Mouse (Mus musculus) WW6 (cell line): ENCODE data around the gene Cldn2.
A peak's percentile ranks its signal among the peaks of the same experiment; 100 is the strongest.
"Not testable (repeated sequence)": the region's sequence is repeated elsewhere in the genome, so short reads cannot be mapped to it uniquely, and the experiment has no call there.

ENCODE experiments used
- DNase-seq: peaks from one replicate; pipeline ENCODE4 v3.0.0-alpha.2; 2013; ENCODE audit warnings: low read depth, low spot score

Cldn2 gene

DNA sequence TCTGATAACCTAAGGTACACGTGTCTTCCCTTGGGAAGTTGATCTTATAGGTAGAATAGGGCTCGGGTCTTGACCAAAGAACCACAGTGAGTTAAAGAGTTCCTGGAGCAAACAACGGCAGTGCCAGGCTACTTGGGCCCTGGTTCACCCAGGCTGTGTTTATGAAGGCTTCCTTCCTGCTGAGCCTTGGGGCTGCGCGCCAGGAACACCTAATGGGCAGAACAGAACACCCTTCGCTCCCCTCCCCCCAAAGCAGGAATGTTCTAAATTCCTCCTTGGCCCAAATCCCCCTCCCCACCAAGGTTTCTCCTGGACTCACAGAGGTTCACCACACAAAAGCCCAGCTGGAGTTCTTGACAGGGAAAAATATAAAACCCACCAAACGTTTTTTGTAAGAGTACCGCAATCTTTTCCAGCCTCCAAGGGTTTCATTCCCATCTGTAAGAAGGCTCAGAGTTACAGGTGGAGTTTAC lies at the start of gene Cldn2:
TSS of gene Cldn2 (plus strand) at position 423 of the 473 bp plus-strand sequence.
- no peak for DNase-seq

DNA sequence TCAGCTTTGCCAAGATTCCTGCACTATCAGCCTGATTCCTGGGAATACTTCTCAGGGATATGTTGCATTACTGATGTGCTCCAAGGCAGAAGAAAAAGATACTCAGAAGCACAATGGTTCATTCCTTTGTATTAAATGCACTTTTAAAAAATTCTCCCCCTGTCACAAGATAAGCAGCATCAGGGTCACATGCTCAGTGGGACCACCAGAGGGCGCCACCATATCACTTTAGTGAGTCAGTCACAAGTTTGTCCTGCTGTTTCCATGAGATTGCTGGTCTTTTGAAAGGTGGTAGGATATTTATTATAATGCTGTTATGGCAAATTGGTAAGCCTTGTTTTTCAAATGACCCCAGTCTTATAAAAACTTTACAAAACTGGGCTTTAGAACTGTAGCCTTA lies 48.8 kb upstream of the Cldn2 start:
- no peak for DNase-seq

DNA sequence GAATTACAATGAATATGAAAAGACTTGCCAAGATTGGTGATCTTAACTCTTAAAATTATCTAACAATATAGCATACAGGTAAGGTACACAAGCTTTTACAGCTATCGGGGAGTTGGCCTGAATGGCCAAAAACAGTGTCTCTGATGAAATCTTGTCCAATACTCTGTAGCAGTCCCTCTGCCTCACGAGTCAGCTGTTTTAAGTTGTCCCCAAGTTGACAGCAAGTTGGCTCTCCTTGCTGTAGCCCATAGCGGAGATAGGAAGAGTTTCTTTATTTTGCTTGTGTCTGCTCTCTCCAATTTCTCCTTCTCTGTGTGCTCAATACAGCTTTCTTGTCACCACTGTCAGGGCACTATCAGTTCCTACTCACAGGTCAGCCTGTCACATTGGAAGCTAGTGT lies 42.0 kb upstream of the Cldn2 start:
- not testable (repeated sequence) for DNase-seq

DNA sequence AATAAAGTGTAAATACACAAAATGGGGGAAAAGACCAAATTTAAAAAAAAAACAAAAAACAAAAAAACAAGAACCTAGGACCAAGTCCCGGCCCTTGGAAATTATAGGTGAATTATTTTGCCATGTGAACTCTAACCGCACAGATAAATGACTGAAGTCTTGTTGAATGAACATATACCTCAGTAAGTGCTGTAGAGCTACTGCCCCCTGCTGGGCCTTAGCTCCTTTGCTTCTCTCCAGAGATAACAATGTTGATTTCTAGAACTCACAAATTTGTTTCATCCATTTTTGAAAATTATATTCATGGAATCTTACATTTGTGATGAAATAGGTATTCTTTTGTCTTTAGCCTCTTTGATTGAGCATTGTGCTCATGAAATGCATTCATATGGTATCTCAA lies 38.1 kb upstream of the Cldn2 start:
- DNase-seq: no peak

DNA sequence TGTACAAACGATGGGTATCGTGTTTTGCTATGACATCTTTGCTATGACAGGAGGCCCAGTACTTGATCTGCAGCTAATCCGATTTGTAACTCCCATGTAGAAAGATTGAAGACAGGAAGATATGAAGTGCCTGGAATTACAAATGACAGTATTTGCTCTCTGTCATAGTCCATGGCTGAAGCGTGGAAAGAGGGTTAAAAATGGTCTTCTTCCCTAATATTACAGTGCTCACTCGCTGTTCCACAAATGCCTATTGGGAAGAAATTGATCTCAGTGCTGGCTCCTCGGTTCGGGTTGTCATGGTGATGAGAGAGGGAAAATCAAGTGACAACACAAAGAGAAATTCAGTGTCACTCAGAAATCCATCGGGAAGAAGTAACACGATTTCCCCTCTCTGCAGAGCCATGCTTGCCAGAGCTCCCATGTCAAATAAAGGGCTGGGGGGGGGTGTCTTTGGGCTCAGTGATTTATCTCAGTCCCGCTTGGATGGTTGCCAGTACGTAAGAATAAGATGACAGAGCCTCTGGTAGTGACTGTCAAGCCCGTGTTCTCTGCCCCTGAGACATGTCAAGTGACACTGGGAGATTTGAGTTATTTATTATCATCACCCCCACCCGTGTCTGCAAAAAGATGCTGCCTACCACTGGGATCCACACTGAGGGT lies 30.5 kb upstream of the Cldn2 start:
- DNase-seq: no peak

DNA sequence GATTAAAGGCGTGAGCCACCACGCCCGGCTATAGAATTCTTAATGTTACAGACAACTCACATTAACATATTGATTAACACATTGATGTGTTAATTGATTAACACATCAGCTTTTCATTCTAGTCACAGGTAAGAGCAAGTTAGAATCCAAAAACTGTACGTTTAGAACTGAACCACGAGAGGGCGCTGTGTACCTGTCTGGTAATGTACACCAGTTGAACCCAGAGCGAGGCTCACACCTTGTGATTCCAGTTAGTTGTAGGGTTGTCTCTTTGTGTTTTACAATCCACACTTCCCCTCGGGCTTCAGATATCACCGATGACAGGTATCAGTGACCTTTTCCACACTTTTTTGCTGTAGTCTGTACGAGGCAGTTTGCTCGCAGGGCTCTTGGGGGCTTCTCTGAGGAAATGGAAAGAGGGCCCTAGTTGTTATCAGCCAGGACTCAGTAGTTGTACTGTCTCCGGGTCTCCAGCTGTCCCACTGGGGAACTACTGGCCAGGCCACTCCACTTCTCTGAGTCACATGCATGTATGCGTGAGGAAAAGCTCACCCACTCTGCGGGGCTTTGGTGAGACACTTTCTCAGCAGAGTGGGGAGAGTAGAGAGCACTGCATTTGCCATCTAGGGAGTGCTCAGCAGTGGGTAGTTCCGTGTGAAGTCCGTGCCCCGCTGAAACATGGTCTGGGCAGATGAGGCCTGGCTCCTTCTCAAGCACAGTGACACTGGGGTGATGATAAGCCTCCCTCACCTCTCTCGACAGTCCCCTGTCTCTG lies 26.1 kb upstream of the Cldn2 start:
- peak; percentile 34 for DNase-seq

DNA sequence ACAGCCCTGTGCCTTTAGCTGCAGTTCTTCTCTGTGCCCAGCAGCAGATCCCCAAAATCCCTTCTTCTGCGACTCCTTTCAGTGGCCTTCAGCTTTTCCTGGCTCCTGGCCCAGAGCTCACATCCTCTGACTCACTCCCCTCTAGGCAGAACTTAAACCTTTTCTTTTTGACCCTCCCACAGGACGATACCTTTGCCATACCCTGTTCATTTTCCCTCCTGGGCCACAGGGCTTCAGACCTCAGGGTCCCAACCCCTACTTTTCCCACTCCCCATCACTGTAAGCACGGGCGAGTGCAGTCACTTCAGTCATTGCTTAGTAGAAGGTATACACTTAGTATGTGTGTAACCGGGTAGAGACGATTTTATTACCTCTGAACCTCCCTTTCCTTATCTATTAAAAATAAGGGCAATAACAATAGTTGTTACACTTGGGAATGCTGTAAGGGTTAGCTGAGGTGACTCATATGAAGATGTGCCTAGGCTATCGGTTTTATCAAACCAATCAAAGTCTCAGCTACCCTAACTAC lies 25.5 kb upstream of the Cldn2 start:
- DNase-seq: no peak

DNA sequence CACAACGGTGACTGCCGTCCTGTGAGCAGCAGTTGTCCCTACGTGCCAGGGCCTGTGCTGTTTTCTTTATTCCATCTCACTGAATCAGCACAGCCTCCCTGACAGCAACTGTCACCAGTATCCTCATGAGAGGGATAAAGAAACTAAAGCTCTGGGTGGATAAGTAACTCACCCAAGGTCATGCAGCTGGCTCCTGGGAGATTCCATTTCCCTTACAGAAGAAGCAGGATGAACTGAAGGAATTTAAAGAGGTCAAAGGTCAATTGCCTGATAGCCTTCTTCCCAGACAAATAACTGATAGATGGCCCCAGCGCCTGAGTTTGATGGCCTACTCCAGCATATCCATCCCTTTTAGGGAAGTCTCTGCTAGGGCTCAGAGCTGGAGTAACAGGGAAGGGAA lies 23.3 kb upstream of the Cldn2 start:
- no peak for DNase-seq

DNA sequence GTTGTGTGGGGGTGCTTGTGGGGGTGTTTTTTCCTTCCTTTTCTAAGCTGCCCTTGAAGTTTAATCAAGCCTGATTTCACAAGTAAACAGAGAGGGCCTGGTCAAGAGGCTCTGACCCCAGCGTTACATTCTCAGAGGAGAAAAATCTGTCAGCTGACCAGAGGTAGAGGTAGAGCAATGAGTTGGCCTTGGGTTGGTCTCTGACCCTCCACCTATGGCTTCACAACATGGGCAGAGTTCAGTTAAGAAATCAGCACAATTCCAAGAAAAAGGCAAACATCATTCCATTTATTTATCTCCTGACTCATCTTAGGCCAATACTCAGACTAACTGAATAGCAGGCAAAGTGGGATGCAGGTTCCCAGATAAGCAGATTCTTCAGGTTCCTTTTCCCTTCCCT lies 21.7 kb upstream of the Cldn2 start:
- DNase-seq: no peak

DNA sequence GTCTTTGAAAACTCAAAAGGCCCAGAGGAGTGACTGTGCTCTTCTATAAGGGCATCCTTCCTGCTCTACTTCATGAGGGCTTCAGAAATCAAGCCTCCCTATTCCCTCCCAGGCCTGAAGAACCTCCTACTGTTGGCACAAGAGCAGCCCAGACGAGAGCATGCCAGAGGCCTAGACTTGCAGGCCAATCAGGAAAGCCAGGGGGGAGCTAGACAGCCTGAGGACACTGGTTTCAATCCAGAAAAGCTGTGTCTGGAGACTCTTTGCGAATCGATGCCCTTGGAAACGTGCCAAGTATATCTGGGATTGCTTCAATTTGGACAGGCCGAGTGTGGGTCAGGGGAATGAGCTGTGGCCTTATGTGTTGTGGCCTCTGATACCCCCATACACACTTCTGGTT lies 21.2 kb upstream of the Cldn2 start:
- no peak for DNase-seq

DNA sequence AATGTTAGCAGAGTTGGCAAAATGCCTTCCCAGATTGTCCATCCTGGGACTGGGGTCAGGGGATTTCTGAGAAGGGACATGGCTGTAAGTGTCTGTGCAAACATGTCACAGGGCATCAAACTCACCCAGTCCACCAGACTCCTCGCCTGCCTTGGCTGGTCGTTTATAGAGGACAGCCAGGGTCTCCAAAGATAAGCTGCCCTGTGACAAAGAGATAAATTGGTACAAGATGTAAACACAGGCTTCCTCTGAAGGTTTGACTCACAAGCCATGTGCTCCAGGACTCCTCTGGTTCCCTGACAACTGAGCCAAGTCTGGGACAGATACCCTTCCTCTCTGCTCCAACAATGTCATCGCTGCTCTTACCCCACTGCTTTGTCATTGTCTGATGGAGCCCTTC lies 19.6 kb upstream of the Cldn2 start:
- DNase-seq: no peak

DNA sequence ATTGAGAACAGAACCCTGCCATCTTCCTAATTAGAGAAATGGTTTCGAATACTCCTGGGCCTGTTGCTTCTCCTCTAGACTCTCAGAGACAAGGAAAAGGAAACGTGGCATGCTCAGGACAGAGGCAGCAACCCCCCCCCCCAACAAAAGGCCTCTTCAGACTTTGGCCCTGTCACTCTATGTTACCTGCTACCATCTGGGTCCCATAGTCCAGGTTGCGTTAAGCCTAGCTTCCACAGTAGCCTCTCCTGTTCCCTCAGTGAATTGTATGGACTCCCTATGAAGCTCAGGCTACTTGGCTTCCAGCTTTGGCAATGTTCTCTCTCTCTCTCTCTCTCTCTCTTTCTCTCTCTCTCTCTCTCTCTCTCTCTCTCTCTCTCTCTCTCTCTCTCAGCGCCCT lies 19.1 kb upstream of the Cldn2 start:
- no peak for DNase-seq

DNA sequence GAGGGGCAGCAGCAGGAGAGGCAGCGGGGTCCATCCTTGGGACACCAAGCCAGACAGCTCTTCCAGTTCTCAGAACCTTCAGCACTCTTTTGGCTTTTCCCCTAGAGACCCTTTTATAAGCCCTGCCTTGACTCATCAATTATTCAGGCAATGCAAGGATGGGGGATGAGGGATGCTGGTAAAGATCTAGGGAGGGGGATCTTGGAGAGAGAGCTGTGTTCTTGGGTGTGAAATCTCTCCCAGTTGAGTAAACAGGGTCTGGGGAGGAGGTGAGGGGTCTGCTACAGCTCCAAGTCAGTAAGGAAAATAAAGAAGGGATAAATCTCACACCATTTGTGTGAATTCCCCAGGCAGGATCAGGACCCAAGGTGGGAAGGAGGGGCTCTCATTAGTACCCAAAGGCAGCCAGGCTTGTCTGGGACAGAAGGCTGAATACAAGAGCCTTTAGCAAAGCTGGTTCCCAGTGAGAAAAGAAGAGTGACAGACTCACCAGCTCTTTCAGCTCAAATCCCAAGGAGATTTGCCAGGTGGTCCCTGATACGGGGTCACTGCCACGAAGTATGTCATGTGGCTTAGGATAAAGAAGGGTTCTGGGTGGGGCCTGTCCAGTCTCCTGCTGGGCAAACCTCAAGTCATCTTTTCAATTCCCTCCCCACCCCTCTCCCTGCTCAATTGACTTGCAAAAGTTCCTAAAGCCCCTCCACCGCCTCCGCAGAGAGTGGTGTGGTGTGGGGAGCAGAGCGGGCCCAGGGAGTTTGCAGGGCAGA lies 18.2 kb upstream of the Cldn2 start, which contains the start of gene Ripply1:
TSS of gene Ripply1 (minus strand) at position 76 of the 767 bp plus-strand sequence.
- peak; percentile 22 for DNase-seq

DNA sequence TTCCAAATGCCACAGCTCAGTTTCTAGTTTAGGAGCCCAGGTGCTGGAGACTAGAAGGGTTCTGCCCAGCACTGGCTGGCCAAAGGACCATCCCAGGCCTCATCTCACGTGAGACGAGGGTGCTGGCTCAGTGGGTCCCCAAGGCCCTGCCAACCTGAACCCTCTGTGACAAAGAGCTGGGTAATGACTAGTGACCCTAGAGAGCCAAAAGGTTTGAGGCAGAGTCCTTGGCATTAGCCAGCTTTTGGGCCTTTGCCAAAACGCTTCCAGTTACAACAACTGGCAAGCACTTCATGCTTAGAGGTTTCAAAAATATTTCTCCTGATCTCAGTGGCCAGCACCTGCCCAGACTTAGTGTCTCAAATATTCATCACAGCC lies 17.6 kb upstream of the Cldn2 start:
- no peak for DNase-seq

DNA sequence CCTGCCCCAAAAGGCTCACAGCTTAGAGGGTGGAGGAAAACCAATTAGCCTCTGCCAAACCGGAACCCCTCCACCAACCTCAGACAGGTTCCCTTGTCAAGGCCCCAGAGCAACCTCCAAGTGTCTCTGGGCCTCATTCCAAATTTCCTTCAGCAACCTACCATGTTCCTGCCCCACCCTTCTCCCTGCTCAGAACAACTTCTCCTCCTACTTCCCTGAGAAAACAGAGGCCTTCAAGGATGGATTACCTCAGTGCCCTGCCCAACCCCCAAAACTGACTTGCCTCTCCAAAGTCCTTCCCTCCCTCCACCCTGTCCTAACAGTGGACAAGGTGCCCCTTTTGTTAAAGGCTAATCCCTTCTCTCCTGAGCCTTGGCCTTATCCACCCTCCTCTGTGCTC lies 14.9 kb upstream of the Cldn2 start:
- DNase-seq: no peak

DNA sequence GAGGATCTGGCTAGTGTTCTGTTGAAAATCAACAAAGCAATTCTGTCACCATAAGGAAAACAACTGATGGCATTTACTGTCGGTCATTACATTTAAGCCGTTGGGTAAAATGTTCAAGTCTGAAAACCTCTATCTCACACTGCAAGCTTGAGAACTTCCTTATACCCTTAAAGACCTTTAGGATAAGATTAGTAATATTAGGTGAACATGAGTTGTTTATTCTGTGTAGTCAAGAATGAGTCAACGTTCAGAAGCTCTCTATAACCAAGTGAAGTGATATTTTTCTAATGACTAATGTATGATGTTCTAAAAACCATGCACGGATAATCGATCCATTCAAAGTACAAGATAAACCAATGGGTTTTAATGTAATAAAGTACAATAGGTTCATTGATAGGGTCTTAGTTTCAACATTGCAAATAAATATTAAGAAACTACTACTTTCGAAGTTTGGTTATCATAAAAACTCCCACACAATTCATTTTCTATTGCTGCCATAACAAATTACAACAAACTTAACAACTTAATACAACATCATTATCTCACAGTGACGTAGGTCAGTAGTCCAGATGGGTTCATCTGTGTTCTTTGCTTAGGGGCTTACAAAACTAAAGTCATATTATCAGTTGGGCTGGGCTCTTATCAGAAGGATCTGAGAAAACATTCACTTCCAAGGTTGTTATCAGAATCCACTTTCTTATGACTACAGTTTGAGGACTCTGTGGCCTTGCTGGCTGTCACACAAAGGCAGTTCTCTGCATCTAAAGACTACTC lies 6.4 kb upstream of the Cldn2 start:
- DNase-seq: no peak

DNA sequence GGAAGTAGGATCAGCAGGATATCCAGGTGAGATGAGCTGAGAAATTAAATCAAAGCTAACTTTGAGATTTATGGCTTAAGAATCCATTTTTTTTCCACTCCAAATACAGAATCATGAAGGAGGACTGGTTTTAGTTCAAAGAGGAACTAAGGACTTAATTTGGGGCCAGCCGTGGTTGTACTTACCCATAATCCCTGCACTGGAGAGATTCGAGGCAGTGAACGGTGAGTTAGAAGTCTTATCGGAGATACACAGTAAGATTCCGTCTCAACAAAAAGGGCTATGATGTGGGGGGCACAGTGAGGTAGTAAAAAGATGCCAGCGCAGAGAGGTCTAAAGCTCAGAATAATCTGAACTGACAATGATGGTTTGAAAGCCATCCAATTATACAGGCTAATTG lies 4.6 kb upstream of the Cldn2 start:
- no peak for DNase-seq

DNA sequence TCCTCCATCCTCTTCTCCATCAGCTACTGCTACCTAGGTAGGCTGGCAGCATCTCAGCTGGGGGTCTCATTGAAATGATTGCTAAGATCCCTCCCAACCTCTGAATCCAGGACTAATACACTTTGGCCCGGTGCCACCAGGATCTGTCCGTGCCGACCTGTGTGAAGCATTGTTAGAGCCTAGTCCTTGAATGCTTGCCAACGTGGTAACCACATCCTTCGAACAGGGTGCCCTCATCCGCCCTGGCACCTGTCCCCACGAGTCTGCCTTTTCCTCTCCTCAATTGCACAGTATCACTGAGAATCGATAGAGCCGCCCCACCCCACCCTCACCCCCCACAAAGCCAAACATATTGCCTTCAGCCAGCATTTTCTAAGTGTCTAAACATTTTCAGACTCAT lies 2.8 kb upstream of the Cldn2 start:
- DNase-seq: no peak

DNA sequence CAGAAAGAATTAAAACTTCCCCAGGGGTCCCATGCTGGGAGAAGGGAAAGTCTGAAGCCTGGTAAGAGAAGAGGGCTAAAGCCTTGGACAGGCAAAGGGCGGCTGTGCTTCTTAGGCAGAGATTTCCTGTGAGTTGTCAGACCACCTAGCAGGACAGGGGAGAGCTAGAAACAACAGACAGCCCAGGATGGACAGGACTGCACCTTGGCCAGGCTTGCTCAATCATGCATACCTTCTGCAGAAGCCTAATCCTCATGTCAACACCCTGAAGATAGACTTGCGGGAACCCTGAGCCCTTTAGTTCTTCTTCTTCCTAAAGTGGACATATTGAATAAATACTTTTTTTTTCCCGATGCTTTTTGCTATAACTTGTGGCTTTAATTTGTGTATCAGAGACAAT lies 675 bp upstream of the Cldn2 start:
- no peak for DNase-seq

DNA sequence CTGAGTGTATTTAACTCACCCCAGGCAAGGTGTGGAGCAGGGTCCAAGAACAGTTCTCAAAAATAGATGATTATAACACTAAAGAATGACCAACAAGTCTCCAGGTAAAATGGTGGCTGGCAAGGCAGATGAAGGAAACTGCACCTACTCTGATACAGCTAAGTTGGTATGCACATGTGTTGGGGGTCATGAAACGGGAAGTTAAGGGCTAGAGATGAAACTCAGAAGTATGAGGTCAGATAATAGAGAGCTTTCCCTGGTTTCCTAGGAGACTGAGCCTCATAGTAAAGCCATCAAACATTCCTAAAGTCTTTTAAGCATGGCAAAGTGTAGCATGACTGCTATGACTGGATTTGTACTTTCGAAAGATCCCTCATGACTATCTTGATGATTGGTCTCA lies 2.4 kb downstream of the Cldn2 start:
- DNase-seq: no peak

DNA sequence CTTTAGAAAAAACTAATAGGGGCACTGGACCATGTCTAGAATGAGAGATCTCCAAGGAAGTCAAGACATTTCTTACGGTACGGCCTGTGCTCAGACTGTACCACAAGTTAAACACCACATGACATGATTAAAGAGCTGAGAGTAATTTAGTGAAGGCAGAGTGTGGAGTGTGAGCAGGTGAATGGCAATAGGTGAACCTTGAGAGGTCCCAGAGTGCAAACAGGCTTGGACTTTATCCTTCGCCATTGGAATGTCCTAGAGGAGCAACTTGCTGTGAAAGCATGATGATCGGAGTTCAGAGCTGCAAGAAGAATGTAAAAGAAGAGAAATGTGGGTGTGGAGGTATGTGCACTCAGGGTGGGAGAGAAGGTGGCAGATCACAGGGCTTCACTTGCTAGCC lies 5.3 kb downstream of the Cldn2 start:
- no peak for DNase-seq

DNA sequence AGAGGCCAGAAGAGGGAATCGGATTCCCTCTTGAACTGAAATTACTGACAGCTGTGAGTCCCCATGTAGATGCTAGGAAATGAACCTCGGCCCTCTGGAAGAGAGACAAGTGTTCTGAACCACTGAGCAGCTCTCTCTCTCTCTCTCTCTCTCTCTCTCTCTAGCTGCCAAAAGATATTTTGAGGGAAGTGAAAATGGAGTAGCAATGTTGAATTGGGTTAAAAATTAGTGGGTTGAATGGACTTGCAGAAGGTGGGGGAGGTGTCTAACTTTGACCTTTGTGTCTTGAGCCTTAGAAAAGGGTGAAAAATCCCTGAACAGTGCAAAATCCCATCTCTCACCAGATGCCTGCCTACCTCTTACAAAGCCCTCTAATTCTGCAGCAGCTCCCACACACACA lies 6.8 kb downstream of the Cldn2 start:
- DNase-seq: no peak
